Mouse (Mus musculus): ENCODE results near the gene Fam110a.

- TF ChIP-seq CTCF (IDR thresholded peaks at IDR 0.05; ENCODE audit: borderline replicate concordance, insufficient read depth, low read depth, low read length), result no peak
- no peak for TF ChIP-seq POLR2A (IDR thresholded peaks at IDR 0.05; ENCODE audit: borderline replicate concordance, insufficient read depth, low read length)
Measured at GRCm38 (mm10) chr2:151925715-151926114, 54.3 kb downstream of the Fam110a start.

Measured in cerebellum, adult 2 months (tissue).